Mouse (Mus musculus): ENCODE measurements around the gene Mapk6. TPM values are rescaled to one million over a fixed set of nuclear protein-coding genes. Genes with fewer than 3 reads are reported as not detected.
"Not testable (repeated sequence)": the region's sequence is repeated elsewhere in the genome, so short reads cannot be mapped to it uniquely, and the experiment has no call there.

Gene Mapk6
- total and polyA plus RNA-seq, 3 experiments, result 19.6 to 91.0 (median 44.1) TPM

DNA sequence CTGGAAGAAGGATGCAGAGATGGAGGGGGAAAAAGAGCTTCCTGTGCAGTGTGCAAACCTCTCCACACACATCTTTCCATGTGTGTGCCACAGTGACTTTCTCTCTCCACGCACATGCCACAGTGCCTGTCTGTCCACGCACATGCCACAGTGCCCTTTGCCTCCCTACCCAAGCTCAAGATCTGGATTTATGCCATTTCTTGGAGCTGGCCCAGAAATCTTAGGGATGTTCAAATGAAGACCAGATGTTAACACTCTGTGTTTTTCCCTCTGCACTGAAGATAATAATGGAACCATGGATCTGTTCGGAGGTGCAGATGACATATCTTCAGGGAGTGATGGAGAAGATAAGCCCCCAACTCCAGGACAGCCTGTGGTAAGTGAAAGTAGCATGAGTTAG, 38.2 kb upstream of the Mapk6 start:
- no peaks in the 10 kb centered on the region for H3K27me3 ChIP-seq (ENCODE audit: control insufficient read depth in 1 of 2, insufficient read depth in 2 of 2, low read length in 2 of 2)
- H3K36me3 ChIP-seq (ENCODE audit: control insufficient read depth in 1 of 2, insufficient read depth in 2 of 2, low read length in 2 of 2), result peaks cover 2 to 4% of the 10 kb centered on the region in 2 experiments; a peak in 3 of 4 replicates
- DNase-seq (ENCODE audit: low read depth, low spot score), result no peak
- no peak overlapping the region for H3K27ac ChIP-seq (ENCODE audit: control insufficient read depth, low read depth, low read length)
- H3K9me3 ChIP-seq (replicated peaks; ENCODE audit: insufficient read depth, low read length), result no peaks in the 10 kb centered on the region
- H3K79me2 ChIP-seq (ENCODE audit: control insufficient read depth, insufficient read depth, low read length, poor library complexity), result peaks cover 5% of the 10 kb centered on the region
- no peak for TF ChIP-seq POLR2AphosphoS5 (IDR thresholded peaks at IDR 0.05; ENCODE audit: borderline replicate concordance, low read depth, low read length)
- TF ChIP-seq MYC (IDR thresholded peaks at IDR 0.05; ENCODE audit: low read depth, low read length), result no peak
- no peak for TF ChIP-seq MEF2A (IDR thresholded peaks at IDR 0.05; ENCODE audit: extremely low read depth, insufficient replicate concordance, low read depth, low read length, poor library complexity, severe bottlenecking)
- no peak for TF ChIP-seq ZNF384 (IDR thresholded peaks at IDR 0.05; ENCODE audit: low read depth, low read length)
- TF ChIP-seq HCFC1 (IDR thresholded peaks at IDR 0.05; ENCODE audit: low read depth, low read length), result no peak
- TF ChIP-seq BHLHE40 (IDR thresholded peaks at IDR 0.05; ENCODE audit: borderline replicate concordance, low read depth, low read length), result no peak
- no peak for TF ChIP-seq KAT2A (conservative IDR thresholded peaks at IDR 0.05; ENCODE audit: low read depth, low read length)
- no peak for TF ChIP-seq ELF1 (IDR thresholded peaks at IDR 0.05; ENCODE audit: low read depth, low read length)
- TF ChIP-seq EP300 (IDR thresholded peaks at IDR 0.05; ENCODE audit: low read depth in 1 of 2, low read length in 2 of 2), result no peak
- no peak overlapping the region for H3K9ac ChIP-seq (ENCODE audit: control insufficient read depth, low read depth, low read length, poor library complexity, severe bottlenecking)
- no peak overlapping the region for H3K4me3 ChIP-seq (ENCODE audit: control insufficient read depth in 1 of 2, insufficient read depth in 1 of 2, low read depth in 2 of 2, low read length in 2 of 2)
- no peaks in the 10 kb centered on the region for H3K4me1 ChIP-seq (ENCODE audit: control insufficient read depth in 1 of 2, insufficient read depth in 2 of 2, low read length in 2 of 2)

GRCm38 (mm10) chr9:75446574-75446973, 36.8 kb upstream of the Mapk6 start:
- H3K79me2 ChIP-seq (ENCODE audit: control insufficient read depth, insufficient read depth, low read length, poor library complexity), result peaks cover 17% of the 10 kb centered on the region
- H3K9ac ChIP-seq (ENCODE audit: control insufficient read depth, low read depth, low read length, poor library complexity, severe bottlenecking); H3K4me1 ChIP-seq (ENCODE audit: control insufficient read depth in 1 of 2, insufficient read depth in 2 of 2, low read length in 2 of 2); H3K27ac ChIP-seq (ENCODE audit: control insufficient read depth, low read depth, low read length); DNase-seq (ENCODE audit: low read depth, low spot score); H3K27me3 ChIP-seq (ENCODE audit: control insufficient read depth in 1 of 2, insufficient read depth in 2 of 2, low read length in 2 of 2); H3K9me3 ChIP-seq (replicated peaks; ENCODE audit: insufficient read depth, low read length); H3K36me3 ChIP-seq (ENCODE audit: control insufficient read depth in 1 of 2, insufficient read depth in 2 of 2, low read length in 2 of 2); H3K4me3 ChIP-seq (ENCODE audit: control insufficient read depth in 1 of 2, insufficient read depth in 1 of 2, low read depth in 2 of 2, low read length in 2 of 2): not testable (repeated sequence)

DNA sequence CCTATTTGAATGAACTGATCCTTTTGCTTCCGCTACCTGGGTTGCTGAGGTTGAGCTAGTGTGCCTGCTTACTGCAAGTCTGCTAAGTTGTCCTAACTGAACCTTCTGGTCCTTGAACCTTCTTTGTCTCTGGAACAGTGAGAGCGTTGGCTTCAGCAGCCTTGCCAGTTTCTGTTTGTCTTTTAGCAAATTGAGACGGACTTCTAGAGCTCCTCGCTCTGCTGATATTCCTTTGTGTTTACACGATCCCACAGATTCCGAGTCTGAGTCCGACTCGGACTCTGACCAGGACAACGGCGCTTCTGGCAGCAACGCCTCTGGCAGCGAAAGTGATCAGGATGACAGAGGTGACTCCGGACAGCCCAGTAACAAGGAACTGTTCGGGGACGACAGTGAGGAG, 35.2 kb upstream of the Mapk6 start:
- no peak overlapping the region for H3K27ac ChIP-seq (ENCODE audit: control insufficient read depth, low read depth, low read length)
- no peaks in the 10 kb centered on the region for H3K27me3 ChIP-seq (ENCODE audit: control insufficient read depth in 1 of 2, insufficient read depth in 2 of 2, low read length in 2 of 2)
- no peak overlapping the region for H3K9ac ChIP-seq (ENCODE audit: control insufficient read depth, low read depth, low read length, poor library complexity, severe bottlenecking)
- H3K9me3 ChIP-seq (replicated peaks; ENCODE audit: insufficient read depth, low read length), result no peaks in the 10 kb centered on the region
- H3K4me1 ChIP-seq (ENCODE audit: control insufficient read depth in 1 of 2, insufficient read depth in 2 of 2, low read length in 2 of 2), result peaks cover 0 to 6% of the 10 kb centered on the region in 2 experiments; a peak in 2 of 4 replicates
- no peak for DNase-seq (ENCODE audit: low read depth, low spot score)
- H3K36me3 ChIP-seq (ENCODE audit: control insufficient read depth in 1 of 2, insufficient read depth in 2 of 2, low read length in 2 of 2), result peaks cover 2 to 8% of the 10 kb centered on the region in 2 experiments; a peak in 3 of 4 replicates
- no peak overlapping the region for H3K4me3 ChIP-seq (ENCODE audit: control insufficient read depth in 1 of 2, insufficient read depth in 1 of 2, low read depth in 2 of 2, low read length in 2 of 2)
- H3K79me2 ChIP-seq (ENCODE audit: control insufficient read depth, insufficient read depth, low read length, poor library complexity), result peaks cover 18% of the 10 kb centered on the region
- no peak for TF ChIP-seq RCOR1 (IDR thresholded peaks at IDR 0.05; ENCODE audit: low read depth, low read length)
- no peak for TF ChIP-seq CHD2 (IDR thresholded peaks at IDR 0.05; ENCODE audit: low read length)
- no peak for TF ChIP-seq HCFC1 (IDR thresholded peaks at IDR 0.05; ENCODE audit: low read depth, low read length)
- TF ChIP-seq ZKSCAN1 (IDR thresholded peaks at IDR 0.05; ENCODE audit: low read depth, low read length), result no peak
- no peak for TF ChIP-seq ETS1 (IDR thresholded peaks at IDR 0.05; ENCODE audit: low read depth, low read length)
- TF ChIP-seq NELFE (IDR thresholded peaks at IDR 0.05; ENCODE audit: low read depth, low read length), result no peak
- no peak for TF ChIP-seq CHD1 (IDR thresholded peaks at IDR 0.05; ENCODE audit: low read depth, low read length)
